ENCODE assay signal across 10 mouse cellular contexts in the genomic region with DNA sequence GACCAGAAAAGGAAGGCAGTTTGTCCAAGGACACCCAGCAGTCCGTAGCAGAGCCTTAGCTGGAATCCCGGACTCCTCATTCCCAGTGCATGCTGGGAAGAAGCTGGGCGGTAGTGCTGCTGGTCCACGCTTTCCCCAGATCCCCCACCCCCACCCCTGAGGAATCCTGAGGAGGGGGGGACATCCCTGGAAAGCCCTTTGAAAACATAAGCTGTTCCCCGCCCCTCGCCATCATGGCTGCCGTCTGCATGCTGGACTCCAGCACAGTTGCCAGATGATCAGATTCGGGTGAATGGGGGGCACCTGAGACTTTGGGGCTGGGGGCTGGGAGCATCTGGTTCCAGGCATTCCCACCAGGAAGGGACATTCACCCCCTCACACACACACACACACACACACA.
DNase-seq lines count a peak whose midpoint lies in the region; ATAC-seq and TF ChIP-seq lines count a peak whose summit lies in the region.
"Had no signal": no experiment of that assay in that cellular context is flagged by ENCODE, and none has a peak within 500 bp of the region (broad histone marks: within the 10 kb centered on the region; RNA-seq: fewer than 3 reads in every experiment).

No protein-coding gene starts in this region.

- TF ChIP-seq POLR2A in kidney, adult 2 months (IDR thresholded peaks at IDR 0.05; ENCODE audit: low read depth, low read length): no peak

- no peak overlapping the region for H3K9ac ChIP-seq in kidney, embryonic 16.5 days (replicated peaks; ENCODE audit: low read length)
- H3K9ac ChIP-seq in hindbrain, embryonic 11.5 days (ENCODE audit: low read depth, low read length): no peak overlapping the region
- H3K9ac ChIP-seq in midbrain, embryonic 15.5 days: no peak overlapping the region
- H3K9ac ChIP-seq: liver, embryonic 15.5 days had no signal

- peak overlapping the region; percentile 11; the same call in 1 of the 2 replicates for H3K4me2 ChIP-seq in kidney, embryonic 16.5 days (replicated peaks; ENCODE audit: low read depth, low read length)
- H3K4me2 ChIP-seq in hindbrain, embryonic 11.5 days (replicated peaks; ENCODE audit: low read depth, low read length): no peak overlapping the region
- no peak overlapping the region for H3K4me2 ChIP-seq in midbrain, embryonic 15.5 days
- H3K4me2 ChIP-seq: liver, embryonic 15.5 days had no signal

- no peak for DNase-seq in kidney, adult 2 months
- peak; percentile 13 to 36 for DNase-seq in cerebellum, postnatal 36 days
- no peak for DNase-seq in hindbrain, embryonic 11.5 days (ENCODE audit: low spot score)
- no peak for DNase-seq in layer of hippocampus, adult 11-12 months (ENCODE audit: low spot score)
- no peak for DNase-seq in adrenal gland, adult 8-10 months
- DNase-seq: thymus, postnatal 25 days had no signal

- no peaks in the 10 kb centered on the region for H3K9me3 ChIP-seq in kidney, embryonic 16.5 days (ENCODE audit: low read length)
- H3K9me3 ChIP-seq in hindbrain, embryonic 11.5 days (ENCODE audit: control insufficient read depth, low read length): no peaks in the 10 kb centered on the region
- H3K9me3 ChIP-seq in midbrain, embryonic 15.5 days: no peaks in the 10 kb centered on the region
- H3K9me3 ChIP-seq: liver, embryonic 15.5 days had no signal

- peaks cover 24% of the 10 kb centered on the region for H3K4me1 ChIP-seq in kidney, embryonic 16.5 days (ENCODE audit: insufficient read depth, low read length)
- H3K4me1 ChIP-seq in kidney, adult 2 months (ENCODE audit: control insufficient read depth, insufficient read depth, low read length): no peaks in the 10 kb centered on the region
- peaks cover 9% of the 10 kb centered on the region for H3K4me1 ChIP-seq in hindbrain, embryonic 11.5 days (replicated peaks; ENCODE audit: control insufficient read depth, insufficient read depth, low read length)
- peaks cover 23% of the 10 kb centered on the region for H3K4me1 ChIP-seq in midbrain, embryonic 15.5 days
- H3K4me1 ChIP-seq: liver, embryonic 15.5 days had no signal

- no peaks in the 10 kb centered on the region for H3K36me3 ChIP-seq in kidney, embryonic 16.5 days (ENCODE audit: insufficient read depth, low read length)
- H3K36me3 ChIP-seq in kidney, adult 2 months (ENCODE audit: control insufficient read depth, insufficient read depth, low read length): no peaks in the 10 kb centered on the region
- no peaks in the 10 kb centered on the region for H3K36me3 ChIP-seq in hindbrain, embryonic 11.5 days (ENCODE audit: control insufficient read depth, insufficient read depth, low read length)
- H3K36me3 ChIP-seq in midbrain, embryonic 15.5 days (replicated peaks): no peaks in the 10 kb centered on the region
- H3K36me3 ChIP-seq: liver, embryonic 15.5 days had no signal

- 43% methylated on average over 8 of the region's 8 CpGs for WGBS in kidney, embryonic 16.5 days
- WGBS in kidney, adult 2 months: 47% methylated on average over 8 of the region's 8 CpGs
- 59% methylated on average over 8 of the region's 8 CpGs for WGBS in hindbrain, embryonic 11.5 days
- 30% methylated on average over 8 of the region's 8 CpGs for WGBS in midbrain, embryonic 15.5 days

- peak overlapping the region; percentile 16; the same call in 1 of the 2 replicates for H3K27ac ChIP-seq in kidney, embryonic 16.5 days (ENCODE audit: low read length)
- H3K27ac ChIP-seq in kidney, adult 2 months (ENCODE audit: insufficient read depth, low read depth, low read length): no peak overlapping the region
- H3K27ac ChIP-seq in hindbrain, embryonic 11.5 days (ENCODE audit: low read depth, low read length): peak overlapping the region; percentile 77
- H3K27ac ChIP-seq in midbrain, embryonic 15.5 days: peak overlapping the region; percentile 78
- H3K27ac ChIP-seq: liver, embryonic 15.5 days had no signal

- H3K4me3 ChIP-seq in kidney, embryonic 16.5 days (ENCODE audit: low read length): no peak overlapping the region
- H3K4me3 ChIP-seq in kidney, adult 2 months (ENCODE audit: insufficient read depth, low read depth, low read length): no peak overlapping the region
- no peak overlapping the region for H3K4me3 ChIP-seq in hindbrain, embryonic 11.5 days (ENCODE audit: low read depth, low read length)
- H3K4me3 ChIP-seq in midbrain, embryonic 15.5 days: no peak overlapping the region
- H3K4me3 ChIP-seq: liver, embryonic 15.5 days had no signal

- TF ChIP-seq CTCF in kidney, adult 2 months (conservative IDR thresholded peaks at IDR 0.05; ENCODE audit: insufficient read depth, insufficient read length, low read depth, low read length): no peak

- no peaks in the 10 kb centered on the region for H3K27me3 ChIP-seq in kidney, embryonic 16.5 days (ENCODE audit: insufficient read depth, low read length)
- H3K27me3 ChIP-seq in kidney, adult 2 months (replicated peaks; ENCODE audit: control insufficient read depth, insufficient read depth, low read length): no peaks in the 10 kb centered on the region
- H3K27me3 ChIP-seq in hindbrain, embryonic 11.5 days (ENCODE audit: control insufficient read depth, insufficient read depth, low read length): no peaks in the 10 kb centered on the region
- H3K27me3 ChIP-seq in midbrain, embryonic 15.5 days (replicated peaks): no peaks in the 10 kb centered on the region
- H3K27me3 ChIP-seq: liver, embryonic 15.5 days had no signal

- no peak for ATAC-seq in kidney, embryonic 16.5 days (ENCODE audit: low FRiP score, low TSS enrichment)
- no peak for ATAC-seq in hindbrain, embryonic 11.5 days (ENCODE audit: low FRiP score)
- no peak for ATAC-seq in midbrain, embryonic 15.5 days (replicated peaks)
- ATAC-seq in activated CD4-positive, CD25-positive, alpha-beta regulatory T cell, adult 4 months: no peak

Comparison
In these comparisons a context has a peak if more than half of its experiments do, and no peak if none do; other contexts are left out.
1. DNase-seq: peak in cerebellum, postnatal 36 days (2 of 2); none in kidney, adult 2 months (single experiment), hindbrain, embryonic 11.5 days (single experiment), layer of hippocampus, adult 11-12 months (single experiment) and adrenal gland, adult 8-10 months (single experiment).